Mouse (Mus musculus): Measurements from ENCODE around the gene Pik3r6.

Gene Pik3r6

DNA sequence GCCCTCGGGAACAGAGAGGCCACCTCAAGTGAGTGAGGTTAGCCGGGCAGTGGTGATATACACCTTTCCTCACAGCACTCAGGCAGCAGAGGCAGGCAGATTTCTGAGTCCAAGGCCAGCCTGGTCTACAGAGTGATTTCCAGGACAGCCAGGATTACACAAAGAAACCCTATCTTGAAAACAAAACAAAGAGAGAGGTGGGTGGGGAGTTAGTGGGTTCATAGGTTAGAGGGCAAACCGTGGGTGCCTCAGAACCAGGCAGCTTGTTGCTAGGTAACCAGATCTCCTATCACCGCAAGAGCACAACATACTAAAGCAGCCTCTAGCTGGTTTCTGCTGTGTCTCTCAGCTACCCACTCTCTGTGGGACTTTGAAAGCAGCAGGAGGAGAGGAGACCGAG, 83.9 kb downstream of the Pik3r6 start, which contains the start of gene Ccdc42:
Gene Ccdc42, plus strand, starts transcription at position 301 of the 400 bp plus-strand sequence.
- no peak for DNase-seq

DNA sequence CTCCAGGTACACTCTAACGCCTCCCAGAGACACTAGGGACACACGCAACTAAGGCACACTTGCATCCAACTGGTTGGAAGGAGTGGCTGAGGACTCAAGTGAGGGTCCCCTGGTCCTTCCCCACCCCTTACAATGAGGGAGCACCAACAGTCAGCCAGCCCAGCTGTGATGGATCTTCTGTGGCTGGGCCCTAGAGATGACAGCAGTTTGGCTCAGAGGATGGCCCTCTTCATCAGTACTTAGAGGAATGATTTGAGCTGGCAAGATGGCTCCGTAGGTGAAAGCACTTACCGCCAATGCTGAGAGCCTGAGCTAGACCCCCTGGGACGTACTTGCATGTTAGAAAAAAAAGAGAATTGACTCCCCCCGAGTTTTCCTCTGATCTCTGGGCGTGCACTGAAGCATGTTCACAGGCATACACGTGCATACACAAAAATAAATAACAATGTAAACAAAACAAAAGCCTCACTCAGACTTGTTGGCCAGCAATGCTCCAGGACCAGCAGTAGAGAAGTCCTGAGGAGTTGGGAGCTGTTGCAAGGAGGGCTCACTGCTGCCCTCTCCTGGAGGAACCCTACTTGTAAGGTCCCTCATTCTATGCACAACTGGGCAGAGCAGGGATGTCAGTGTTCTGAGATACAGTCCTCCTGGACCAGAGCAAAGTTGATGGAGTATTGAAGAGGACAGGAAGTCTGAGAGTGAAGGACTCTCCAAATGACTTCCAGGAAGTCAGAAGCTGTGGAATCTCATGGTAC, 86.4 kb downstream of the Pik3r6 start:
- DNase-seq, result peak; percentile 72 to 88

DNA sequence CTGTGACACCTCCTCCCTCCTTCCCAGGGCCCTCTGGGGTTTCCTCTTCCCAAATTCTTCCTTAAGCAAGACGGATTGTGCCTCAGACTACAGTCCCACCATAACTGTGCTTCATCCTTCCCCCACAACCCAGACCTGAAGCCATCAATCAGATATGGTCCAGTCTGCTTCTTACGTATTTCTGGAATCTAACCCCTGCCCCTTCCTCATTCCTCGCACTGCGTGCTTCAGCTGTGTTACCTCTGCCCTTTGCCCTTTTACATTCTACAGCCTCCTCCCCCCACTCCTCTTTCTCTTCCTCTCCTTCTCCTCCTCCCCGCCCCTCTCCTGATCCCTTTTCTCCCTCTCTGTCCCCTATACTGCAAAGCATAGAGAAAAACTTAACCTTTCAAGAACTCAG, 88.9 kb downstream of the Pik3r6 start:
- no peak for DNase-seq

DNA sequence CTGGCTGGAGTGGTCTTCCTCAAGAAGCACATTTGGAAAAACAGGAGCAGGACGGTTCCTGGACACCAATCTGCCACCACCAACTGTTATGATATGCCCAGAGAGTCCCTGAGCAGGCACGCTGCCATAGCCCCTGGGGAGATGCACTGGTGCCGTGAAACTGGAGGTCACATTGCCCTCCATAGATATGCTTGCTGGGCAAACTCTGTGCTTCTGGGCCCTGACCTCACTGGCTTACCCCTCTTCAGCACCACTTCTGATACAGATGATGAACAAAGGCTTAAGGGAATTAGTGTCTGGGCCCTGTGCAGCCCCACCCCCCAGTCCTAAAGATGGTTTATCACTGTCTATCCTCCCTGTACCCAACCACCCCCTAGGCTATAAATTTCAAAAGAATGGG, 90.4 kb downstream of the Pik3r6 start:
- DNase-seq, result no peak

DNA sequence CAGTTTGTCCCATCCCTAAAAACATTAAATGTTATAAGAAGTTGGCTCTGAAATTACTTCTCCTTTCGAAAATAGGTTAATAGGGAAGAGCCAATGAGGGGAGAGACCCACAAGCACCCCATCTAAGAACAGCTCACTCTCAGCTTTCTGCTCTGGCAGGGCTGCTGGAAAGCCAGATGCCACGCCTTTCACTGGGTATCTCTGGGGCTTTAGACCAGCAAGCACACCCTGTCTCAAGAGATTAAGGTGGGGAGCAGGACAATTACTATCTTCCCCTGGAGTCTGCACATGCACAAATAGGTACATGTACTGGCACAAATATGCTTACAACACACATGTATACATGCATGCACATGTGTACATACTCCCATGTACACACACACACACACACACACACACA, 95.1 kb downstream of the Pik3r6 start:
- no peak for DNase-seq

DNA sequence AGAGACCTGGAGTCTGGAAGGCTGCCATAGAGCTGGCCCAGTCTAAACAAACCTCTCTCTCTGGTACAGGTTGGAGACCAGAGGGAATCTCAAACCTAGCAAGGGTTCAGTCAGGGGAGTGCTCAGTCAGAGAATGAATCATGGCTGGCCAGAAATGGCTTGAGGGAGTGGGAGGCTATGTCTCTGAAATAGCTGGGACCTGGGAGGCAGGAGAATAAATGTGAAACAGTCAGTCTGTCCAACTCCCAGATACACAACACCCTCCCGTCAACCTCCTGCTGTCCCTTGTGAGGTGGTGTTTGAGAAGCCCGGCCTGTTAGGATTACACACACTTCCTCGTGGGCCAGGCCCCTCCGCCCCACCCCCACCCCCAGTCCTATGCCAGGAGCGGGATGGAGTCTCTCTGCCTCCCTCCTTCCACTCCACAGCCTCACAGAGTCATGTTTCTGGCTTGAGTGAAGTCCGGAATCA, 97.8 kb downstream of the Pik3r6 start:
- no peak for DNase-seq

DNA sequence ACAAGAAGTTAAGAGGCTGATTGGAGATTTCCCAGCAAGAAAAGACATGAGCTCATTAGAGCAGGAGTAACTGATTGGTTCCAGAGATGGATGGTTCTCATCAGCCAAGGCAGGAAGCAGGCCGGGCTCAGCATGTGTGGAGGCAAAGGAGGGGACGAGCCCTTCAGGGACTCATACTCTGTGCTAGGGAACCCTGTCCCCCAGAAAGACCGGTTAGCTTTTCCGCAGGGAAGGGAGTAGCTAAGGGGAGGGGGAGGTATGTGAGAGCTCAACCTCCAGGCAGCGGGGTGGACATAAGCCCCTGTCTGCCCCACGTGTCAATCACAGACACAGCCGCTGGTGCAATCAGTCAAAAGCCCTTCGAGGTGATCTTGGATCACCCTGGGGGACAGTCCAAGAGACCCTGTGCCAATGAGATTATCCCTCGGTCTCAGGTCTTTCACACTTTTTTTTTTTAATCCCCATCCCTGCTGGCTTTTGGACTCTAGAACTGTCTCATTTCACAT, 98.7 kb downstream of the Pik3r6 start:
- no peak for DNase-seq
